Mouse (Mus musculus) liver, postnatal 0 days (tissue): ENCODE data around the gene Aldh1l2. TPM values are rescaled to one million over a fixed set of nuclear protein-coding genes. Genes with fewer than 3 reads are reported as not detected.

Experiments
- ATAC-seq: fragments of 200-750 bp; cut with Nextera tagmentation; 2 replicates; pipeline ENCODE4 v1.8.0; 2017; ENCODE audit warnings: mild to moderate bottlenecking, moderate library complexity
- DNase-seq: peaks from one replicate; pipeline ENCODE4 v3.0.0-alpha.2; 2016
- H3K27ac ChIP-seq: fragments of 300-500 bp; sonication (generic); 2 replicates; pipeline ENCODE4 v1.5.1; 2014; ENCODE audit warnings: antibody characterized with exemption, moderate library complexity, mild to moderate bottlenecking, low read depth
- H3K27me3 ChIP-seq: fragments of 300-500 bp; sonication (generic); 2 replicates; pipeline ENCODE4 v1.6.1; 2014; ENCODE audit warnings: low read length, control low read depth, mixed read lengths; ENCODE audit not compliant: insufficient read depth
- H3K36me3 ChIP-seq: fragments of 300-500 bp; sonication (generic); replicated peaks from 2 replicates; pipeline ENCODE4 v1.6.1; 2014; ENCODE audit warnings: mild to moderate bottlenecking, control low read depth, low read length, moderate library complexity, mixed read lengths; ENCODE audit not compliant: insufficient read depth
- H3K4me1 ChIP-seq: fragments of 300-500 bp; sonication (generic); 2 replicates; pipeline ENCODE4 v1.6.1; 2014; ENCODE audit warnings: antibody characterized with exemption, mild to moderate bottlenecking, control low read depth; ENCODE audit not compliant: insufficient read depth
- H3K4me2 ChIP-seq: fragments of 300-500 bp; sonication (generic); 2 replicates; pipeline ENCODE4 v1.6.1; 2014; ENCODE audit warnings: low read depth, mild to moderate bottlenecking, low read length, moderate library complexity, mixed read lengths
- H3K4me3 ChIP-seq: fragments of 300-500 bp; sonication (generic); 2 replicates; pipeline ENCODE4 v1.5.1; 2014; ENCODE audit warnings: low read depth, low read length
- H3K9ac ChIP-seq: fragments of 300-500 bp; sonication (generic); replicated peaks from 2 replicates; pipeline ENCODE4 v1.6.1; 2014; ENCODE audit warnings: mild to moderate bottlenecking, moderate library complexity
- H3K9me3 ChIP-seq: fragments of 300-500 bp; sonication (generic); 2 replicates; pipeline ENCODE4 v1.6.1; 2016; ENCODE audit warnings: mild to moderate bottlenecking, control low read depth, low read length, mixed read lengths
- CTCF ChIP-seq: sonication (generic); IDR thresholded peaks from 2 replicates; pipeline ENCODE4 v1.5.1; 2016; ENCODE audit warnings: antibody characterized with exemption, low read depth
- EP300 ChIP-seq: IDR thresholded peaks from 2 replicates; pipeline ENCODE4 v1.6.1; 2016; ENCODE audit warnings: antibody characterized with exemption, low read depth, mild to moderate bottlenecking
- WGBS: fragments of 180-500 bp; shearing (Covaris S2); extraction: QIAGEN DNeasy Blood & Tissue Kit; methylation state at CpG from one replicate; pipeline ENCODE4 v1.1.7; 2014; ENCODE audit not compliant: insufficient replicate concordance; 5-methylcytosine and 5-hydroxymethylcytosine counted together
- polyA plus RNA-seq: library from polyadenylated mRNA; unstranded; fragments of >200 nt; fragmentation: Nextera tagmentation; extraction: Ambion mirVana; gene quantifications from 2 replicates; pipeline ENCODE4 v1.2.1, GENCODE M21; 2015

The Aldh1l2 gene
- polyA plus RNA-seq, 1 experiment from 2014 or later, result 0.07 TPM

DNA sequence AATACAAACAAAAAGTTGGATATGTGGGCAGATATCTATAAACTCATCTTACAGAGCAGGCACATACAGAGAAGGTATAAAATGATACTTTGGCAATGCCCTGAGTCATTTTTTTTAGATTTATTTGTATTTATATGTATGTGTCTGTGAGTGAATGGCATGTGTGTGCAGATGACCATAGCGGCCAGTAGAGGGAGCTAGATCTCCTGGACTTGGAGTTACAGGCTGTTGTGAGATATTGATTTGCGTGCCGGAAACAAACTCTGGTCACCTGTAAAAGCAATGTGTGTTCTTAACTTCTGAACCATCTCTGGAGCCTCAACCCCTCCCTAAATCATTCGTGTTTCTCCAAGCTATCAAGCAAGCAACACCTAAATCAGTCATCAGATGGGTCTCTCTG, 12.9 kb downstream of the Aldh1l2 start:
- Histone ChIP-seq H3K4me3 (no peak overlapping the region), H3K36me3 (no peaks in the 10 kb centered on the region), H3K4me2 (no peak overlapping the region), H3K27ac (no peak overlapping the region), H3K27me3 (no peaks in the 10 kb centered on the region), H3K9me3 (no peaks in the 10 kb centered on the region), H3K4me1 (no peaks in the 10 kb centered on the region), H3K9ac (no peak overlapping the region)
- ATAC-seq (no peak), DNase-seq (no peak)
- WGBS, result 85% methylated on average over 4 of the region's 4 CpGs
- peak; percentile 42 for TF ChIP-seq CTCF
- TF ChIP-seq EP300, result no peak

- no peak overlapping the region for H3K9ac ChIP-seq
- no peaks in the 10 kb centered on the region for H3K4me1 ChIP-seq
- TF ChIP-seq CTCF, result no peak
- no peak for TF ChIP-seq EP300
- no peak overlapping the region for H3K4me2 ChIP-seq
- DNase-seq (no peak), ATAC-seq (no peak)
- no peaks in the 10 kb centered on the region for H3K9me3 ChIP-seq
- 81% methylated on average over 8 of the region's 8 CpGs for WGBS
- H3K4me3 ChIP-seq, result no peak overlapping the region
- no peaks in the 10 kb centered on the region for H3K36me3 ChIP-seq
- no peaks in the 10 kb centered on the region for H3K27me3 ChIP-seq
- no peak overlapping the region for H3K27ac ChIP-seq
Observed at GRCm38 (mm10) chr10:83513736-83514135, 20.2 kb downstream of the Aldh1l2 start.

DNA sequence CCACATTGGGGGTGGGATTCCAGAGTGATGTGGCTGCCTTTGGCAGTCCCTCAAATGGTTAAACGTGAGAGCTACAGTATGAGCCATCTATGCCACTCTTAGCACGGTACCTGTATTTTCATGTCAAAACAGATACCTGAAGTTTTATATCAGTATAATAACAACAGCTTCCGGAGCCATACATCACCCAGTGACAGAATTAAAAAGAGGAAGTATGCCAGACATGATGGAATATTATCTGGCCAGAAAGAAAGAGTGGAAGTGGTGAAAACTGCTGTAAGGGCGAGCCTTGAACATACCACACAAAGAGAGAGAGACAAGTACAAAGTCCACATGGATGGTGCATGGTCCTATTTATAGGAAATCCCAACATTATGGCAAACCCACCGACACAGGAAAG, 22.6 kb downstream of the Aldh1l2 start:
- H3K27ac ChIP-seq, result no peak overlapping the region
- DNase-seq, result no peak
- H3K4me1 ChIP-seq, result no peaks in the 10 kb centered on the region
- H3K9ac ChIP-seq, result no peak overlapping the region
- H3K4me2 ChIP-seq, result no peak overlapping the region
- H3K9me3 ChIP-seq, result no peaks in the 10 kb centered on the region
- H3K36me3 ChIP-seq, result no peaks in the 10 kb centered on the region
- no peak for ATAC-seq
- TF ChIP-seq CTCF, result no peak
- no peak for TF ChIP-seq EP300
- H3K27me3 ChIP-seq, result no peaks in the 10 kb centered on the region
- WGBS, result 67% methylated on average over 5 of the region's 5 CpGs
- no peak overlapping the region for H3K4me3 ChIP-seq

DNA sequence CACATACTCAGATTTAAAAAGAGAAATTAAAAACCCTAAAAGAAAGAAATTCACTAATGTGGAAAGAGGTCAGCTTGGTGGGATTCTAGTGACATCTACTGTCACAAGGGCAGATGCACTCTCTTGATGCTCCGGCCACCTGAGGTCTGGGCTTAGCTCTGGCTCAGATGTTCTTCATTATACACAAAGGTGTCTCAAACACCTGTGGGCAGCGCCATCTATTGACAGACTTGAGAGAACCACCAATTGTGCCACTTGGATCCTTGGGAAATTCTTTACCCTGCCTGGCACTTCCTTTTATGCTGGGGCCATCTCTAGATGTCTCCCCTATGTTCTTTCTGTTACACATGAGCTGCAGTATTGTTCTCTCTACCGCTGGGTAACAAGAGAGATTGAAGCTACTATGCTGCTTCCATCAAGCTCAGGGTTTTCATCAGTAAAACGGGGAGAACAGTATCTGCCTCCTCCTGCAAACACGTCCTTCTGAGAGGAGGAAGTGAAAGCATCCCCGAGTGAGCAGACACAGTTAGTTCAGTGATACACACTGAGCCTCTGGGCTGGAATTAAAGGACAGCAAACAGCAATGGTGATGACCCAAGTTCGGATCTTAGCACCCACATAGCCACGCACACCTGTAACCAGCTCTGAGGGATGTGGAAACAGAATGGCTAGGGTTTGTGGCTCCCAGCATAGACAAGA, 24.8 kb downstream of the Aldh1l2 start:
- ATAC-seq, result no peak

DNA sequence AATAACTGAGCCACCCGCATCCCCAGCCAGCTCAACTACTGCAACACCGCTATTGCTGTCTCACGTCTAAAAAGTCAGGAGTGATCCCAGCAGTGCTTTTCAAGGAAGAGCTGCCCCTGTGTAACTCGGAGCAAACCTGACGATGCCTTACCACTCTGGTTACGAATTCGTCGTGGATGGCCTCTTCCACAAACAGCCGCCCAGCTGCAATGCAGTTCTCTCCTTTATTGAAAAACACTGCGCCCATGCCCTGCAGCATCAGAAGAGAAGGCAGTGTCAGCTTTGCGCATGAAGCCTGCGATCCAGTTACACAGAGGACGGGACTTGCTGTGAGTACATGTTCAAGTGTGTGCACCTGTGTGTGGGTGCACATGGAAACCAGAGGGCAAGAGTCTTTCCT, 36.6 kb downstream of the Aldh1l2 start:
- Histone ChIP-seq H3K27ac (no peak overlapping the region), H3K36me3 (no peaks in the 10 kb centered on the region), H3K4me3 (no peak overlapping the region), H3K9ac (no peak overlapping the region), H3K9me3 (no peaks in the 10 kb centered on the region), H3K27me3 (no peaks in the 10 kb centered on the region), H3K4me1 (no peaks in the 10 kb centered on the region), H3K4me2 (no peak overlapping the region)
- TF ChIP-seq CTCF, result no peak
- DNase-seq (no peak), ATAC-seq (no peak)
- WGBS, result 81% methylated on average over 13 of the region's 13 CpGs

More for the DNA sequence above, 24.8 kb downstream of the Aldh1l2 start:
- Histone ChIP-seq H3K27me3 (no peaks in the 10 kb centered on the region), H3K4me1 (no peaks in the 10 kb centered on the region), H3K4me3 (no peak overlapping the region), H3K9ac (no peak overlapping the region), H3K9me3 (no peaks in the 10 kb centered on the region), H3K36me3 (no peaks in the 10 kb centered on the region), H3K4me2 (no peak overlapping the region), H3K27ac (no peak overlapping the region)
- 50% methylated on average over 8 of the region's 8 CpGs for WGBS
- DNase-seq, result no peak
- peak; percentile 40 for TF ChIP-seq CTCF
- no peak for TF ChIP-seq EP300

- no peaks in the 10 kb centered on the region for H3K9me3 ChIP-seq
- DNase-seq (no peak), ATAC-seq (no peak)
- TF ChIP-seq CTCF, result no peak
- TF ChIP-seq EP300, result no peak
- 75% methylated on average over 6 of the region's 6 CpGs for WGBS
- H3K9ac ChIP-seq, result no peak overlapping the region
- H3K27me3 ChIP-seq, result no peaks in the 10 kb centered on the region
- H3K4me1 ChIP-seq, result no peaks in the 10 kb centered on the region
- no peak overlapping the region for H3K4me3 ChIP-seq
- no peak overlapping the region for H3K4me2 ChIP-seq
- H3K36me3 ChIP-seq, result no peaks in the 10 kb centered on the region
- no peak overlapping the region for H3K27ac ChIP-seq
Observed at GRCm38 (mm10) chr10:83490506-83490905, 43.4 kb downstream of the Aldh1l2 start.
